ENCODE assay signal across 9 mouse cellular contexts in the genomic region with DNA sequence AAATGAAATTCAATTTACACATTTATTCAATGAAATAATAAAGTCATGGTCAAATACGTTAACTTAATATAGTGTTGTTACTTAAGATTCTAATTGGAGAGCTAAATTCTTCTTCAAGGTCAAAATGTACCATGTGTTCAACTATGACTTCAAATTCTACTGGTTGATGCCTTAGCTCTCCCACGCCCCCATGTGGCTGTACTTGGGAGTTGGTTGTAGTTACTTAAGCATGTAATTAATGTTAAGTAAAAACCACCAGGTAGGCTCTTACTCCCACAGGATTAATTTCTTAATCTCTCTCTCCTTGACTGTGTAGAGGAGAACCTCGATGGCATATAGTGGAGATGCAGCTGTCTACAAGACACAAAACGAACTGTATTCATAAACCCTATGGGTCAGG.
A peak's percentile ranks its signal among the peaks of the same experiment; 100 is the strongest.
DNase-seq lines count a peak whose midpoint lies in the region; ATAC-seq lines count a peak whose summit lies in the region.
"Had no signal": no experiment of that assay in that cellular context is flagged by ENCODE, and none has a peak within 500 bp of the region (broad histone marks: within the 10 kb centered on the region; RNA-seq: fewer than 3 reads in every experiment).

No protein-coding gene starts in this region.

- H3K9ac ChIP-seq in hindbrain, embryonic 16.5 days (ENCODE audit: low read depth, low read length): no peak overlapping the region

- peak; percentile 17 for DNase-seq in hindbrain, embryonic 10.5 days (ENCODE audit: low spot score)
- peak; percentile 29 for DNase-seq in 3T3-L1 (ENCODE audit: low read depth, low spot score)
- DNase-seq in adrenal gland, adult (ENCODE audit: inconsistent age in 2 of 2, low spot score in 1 of 2): peak; percentile 23 to 74
- DNase-seq in embryo, embryonic 11.5 days (ENCODE audit: low read depth, low spot score): peak; percentile 4
- no peak for DNase-seq in right cerebral cortex, postnatal 36 days (ENCODE audit: low spot score in 2 of 2)

- H3K4me3 ChIP-seq in hindbrain, embryonic 10.5 days: no peak overlapping the region
- H3K4me3 ChIP-seq in hindbrain, embryonic 16.5 days (ENCODE audit: low read length): no peak overlapping the region
- H3K4me3 ChIP-seq: myocyte had no signal

- no peaks in the 10 kb centered on the region for H3K4me1 ChIP-seq in hindbrain, embryonic 10.5 days (replicated peaks)
- H3K4me1 ChIP-seq in hindbrain, embryonic 16.5 days (ENCODE audit: control insufficient read depth, insufficient read depth, low read depth, low read length): no peaks in the 10 kb centered on the region

- 52% methylated on average over 4 of the region's 4 CpGs for WGBS in hindbrain, embryonic 10.5 days
- WGBS in hindbrain, embryonic 16.5 days: 52% methylated on average over 4 of the region's 4 CpGs

- H3K9me3 ChIP-seq in hindbrain, embryonic 10.5 days: no peaks in the 10 kb centered on the region
- H3K9me3 ChIP-seq in hindbrain, embryonic 16.5 days (ENCODE audit: control insufficient read depth, low read length): no peaks in the 10 kb centered on the region

- no peak overlapping the region for H3K27ac ChIP-seq in hindbrain, embryonic 10.5 days
- no peak overlapping the region for H3K27ac ChIP-seq in hindbrain, embryonic 16.5 days (ENCODE audit: low read depth, low read length)

- H3K36me3 ChIP-seq in hindbrain, embryonic 10.5 days: no peaks in the 10 kb centered on the region
- no peaks in the 10 kb centered on the region for H3K36me3 ChIP-seq in hindbrain, embryonic 16.5 days (ENCODE audit: control insufficient read depth, insufficient read depth, low read length)

- no peak overlapping the region for H3K4me2 ChIP-seq in hindbrain, embryonic 16.5 days (ENCODE audit: low read length)

- no peak for ATAC-seq in hindbrain, embryonic 16.5 days
- no peak for ATAC-seq in megakaryocyte-erythroid progenitor cell, adult 5-6 weeks (replicated peaks; ENCODE audit: low FRiP score, low TSS enrichment, poor library complexity, severe bottlenecking)
- ATAC-seq in erythroblast, adult 5-6 weeks (replicated peaks; ENCODE audit: low FRiP score, poor library complexity, severe bottlenecking): no peak

- no peaks in the 10 kb centered on the region for H3K27me3 ChIP-seq in hindbrain, embryonic 10.5 days (ENCODE audit: insufficient read depth, poor library complexity, severe bottlenecking)
- H3K27me3 ChIP-seq in hindbrain, embryonic 16.5 days (replicated peaks; ENCODE audit: control insufficient read depth, insufficient read depth, low read length): no peaks in the 10 kb centered on the region

Comparison
In these comparisons a context has a peak if more than half of its experiments do, and no peak if none do; other contexts are left out.
1. DNase-seq: peak in hindbrain, embryonic 10.5 days (single experiment), 3T3-L1 (single experiment), adrenal gland, adult (2 of 2) and embryo, embryonic 11.5 days (single experiment); none in right cerebral cortex, postnatal 36 days (0 of 2).